Mouse (Mus musculus): ENCODE measurements at regions not wholly inside any gene's neighbourhood (a gene's known extent, or its start where the extent isn't known, plus 50 kb on each side); places are given as distances from the start of the nearest gene placed in this dataset.
A peak's percentile ranks its signal among the peaks of the same experiment; 100 is the strongest.

DNA sequence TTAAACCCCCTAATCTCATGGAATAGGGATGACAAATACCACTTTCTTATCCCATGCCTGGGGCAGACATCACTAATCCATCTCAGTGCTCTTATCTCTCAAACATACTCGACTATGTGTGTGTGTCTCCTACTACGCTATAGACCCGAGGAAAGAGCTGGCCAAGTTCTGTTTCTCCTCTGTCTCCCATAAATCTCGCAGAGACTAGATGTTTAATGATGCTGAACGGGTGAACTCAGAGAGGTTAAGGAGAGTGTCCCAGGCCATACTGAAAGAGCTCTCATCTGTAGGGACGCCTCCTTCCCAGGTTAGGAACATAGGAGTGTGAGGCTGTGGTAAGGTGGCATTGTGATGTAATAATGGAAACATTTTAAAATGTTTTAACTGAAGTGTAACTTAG lies 221.2 kb upstream of the Habp2 start:
- H3K36me3 ChIP-seq (replicated peaks; ENCODE audit: control insufficient read depth, insufficient read depth): no peaks in the 10 kb centered on the region
- no peak overlapping the region for H3K4me2 ChIP-seq (replicated peaks)
- 86% methylated on average over 6 of the region's 6 CpGs for WGBS
- no peak overlapping the region for H3K27ac ChIP-seq
- 0 out of 2 replicates have a peak, but pooled peaks cover 4% of the 10 kb centered on the region for H3K27me3 ChIP-seq (ENCODE audit: control insufficient read depth, insufficient read depth, low read length)
- no peaks in the 10 kb centered on the region for H3K9me3 ChIP-seq (ENCODE audit: control insufficient read depth, low read length)
- H3K4me3 ChIP-seq (replicated peaks; ENCODE audit: low read length): no peak overlapping the region
- H3K4me1 ChIP-seq (replicated peaks; ENCODE audit: control insufficient read depth, insufficient read depth, low read length): peaks cover 18% of the 10 kb centered on the region; the same call in 1 of the 2 replicates
- no peak for ATAC-seq (ENCODE audit: low FRiP score)
- H3K9ac ChIP-seq: no peak overlapping the region
- DNase-seq (ENCODE audit: low spot score): no peak

DNA sequence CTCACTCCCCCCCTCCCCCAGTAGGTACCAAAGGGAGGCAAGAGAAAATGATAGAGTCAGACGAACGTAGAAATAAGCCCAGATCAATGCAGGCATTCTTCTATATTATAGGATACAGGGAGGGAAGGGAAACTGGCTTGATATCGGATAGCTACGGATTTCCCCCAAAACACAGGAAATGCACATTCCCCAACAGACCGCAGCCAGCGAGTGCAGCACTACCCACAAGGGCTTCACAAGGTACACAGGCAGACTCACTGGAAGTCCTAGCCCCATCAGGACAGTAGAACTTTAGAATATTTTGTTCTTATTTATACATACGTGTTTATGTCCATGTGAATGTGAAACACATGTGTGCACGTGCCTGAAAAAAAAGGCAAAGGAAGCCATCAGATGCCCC lies 218.8 kb upstream of the Habp2 start:
- H3K9me3 ChIP-seq (ENCODE audit: control insufficient read depth, low read length): no peaks in the 10 kb centered on the region
- no peak overlapping the region for H3K4me3 ChIP-seq (replicated peaks; ENCODE audit: low read length)
- no peak overlapping the region for H3K27ac ChIP-seq
- 0 out of 2 replicates have a peak, but pooled peaks cover 2% of the 10 kb centered on the region for H3K27me3 ChIP-seq (ENCODE audit: control insufficient read depth, insufficient read depth, low read length)
- peaks cover 14% of the 10 kb centered on the region; the same call in 1 of the 2 replicates for H3K4me1 ChIP-seq (replicated peaks; ENCODE audit: control insufficient read depth, insufficient read depth, low read length)
- no peak overlapping the region for H3K9ac ChIP-seq
- ATAC-seq (ENCODE audit: low FRiP score): no peak
- H3K4me2 ChIP-seq (replicated peaks): no peak overlapping the region
- H3K36me3 ChIP-seq (replicated peaks; ENCODE audit: control insufficient read depth, insufficient read depth): no peaks in the 10 kb centered on the region
- 77% methylated on average over 8 of the region's 8 CpGs for whole genome bisulfite sequencing
- no peak for DNase-seq (ENCODE audit: low spot score)

DNA sequence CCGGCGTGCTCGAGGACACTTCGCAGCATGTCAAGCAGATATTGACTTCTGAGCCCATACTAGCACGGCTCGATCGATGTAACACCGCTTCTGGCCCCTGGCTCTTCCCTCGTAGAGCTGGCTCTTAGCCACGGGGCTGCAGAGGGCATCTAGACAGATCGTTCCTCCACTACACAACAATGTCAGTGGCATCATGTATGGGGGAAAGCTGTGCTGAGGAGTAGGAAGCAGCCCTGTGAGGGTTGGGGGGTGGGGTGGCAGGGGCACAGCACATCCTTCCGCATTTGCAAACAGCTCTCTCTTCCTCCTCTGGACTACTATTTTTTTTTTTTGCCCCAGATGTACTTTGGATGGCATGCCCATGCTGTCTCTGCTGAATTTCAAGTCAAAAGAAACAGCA lies 218.1 kb upstream of the Habp2 start:
- ATAC-seq (ENCODE audit: low FRiP score): no peak
- H3K4me2 ChIP-seq (replicated peaks): peak overlapping the region; percentile 12; the same call in 1 of the 2 replicates
- no peak overlapping the region for H3K4me3 ChIP-seq (replicated peaks; ENCODE audit: low read length)
- DNase-seq (ENCODE audit: low spot score): no peak
- H3K36me3 ChIP-seq (replicated peaks; ENCODE audit: control insufficient read depth, insufficient read depth): no peaks in the 10 kb centered on the region
- H3K27ac ChIP-seq: no peak overlapping the region
- no peaks in the 10 kb centered on the region for H3K9me3 ChIP-seq (ENCODE audit: control insufficient read depth, low read length)
- 42% methylated on average over 12 of the region's 12 CpGs for WGBS
- 0 out of 2 replicates have a peak overlapping the region, but pooled peaks have one; percentile 20 for H3K9ac ChIP-seq
- no peaks in the 10 kb centered on the region for H3K27me3 ChIP-seq (ENCODE audit: control insufficient read depth, insufficient read depth, low read length)
- peaks cover 9% of the 10 kb centered on the region; the same call in 1 of the 2 replicates for H3K4me1 ChIP-seq (replicated peaks; ENCODE audit: control insufficient read depth, insufficient read depth, low read length)

DNA sequence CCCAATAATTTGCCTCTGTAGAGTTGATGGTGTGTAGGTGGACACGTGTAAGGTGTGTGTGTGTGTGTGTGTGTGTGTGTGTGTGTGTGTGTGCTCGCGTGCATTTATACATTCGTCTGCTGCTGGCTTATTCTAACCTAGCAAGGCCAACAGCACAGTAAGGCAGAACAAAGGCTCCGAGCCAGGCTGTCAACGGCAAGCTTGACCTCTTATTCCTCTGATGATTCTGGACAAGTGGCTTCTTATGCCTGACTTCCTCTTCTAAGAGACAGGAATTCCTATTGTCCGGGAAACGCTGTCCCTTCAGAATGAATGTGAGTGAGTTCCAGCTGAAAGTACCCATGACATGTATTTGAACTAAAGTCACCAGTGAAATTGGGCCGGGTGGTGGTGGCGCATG lies 217.7 kb upstream of the Habp2 start:
- no peaks in the 10 kb centered on the region for H3K9me3 ChIP-seq (ENCODE audit: control insufficient read depth, low read length)
- 14% methylated on average over 10 of the region's 10 CpGs for WGBS
- ATAC-seq (ENCODE audit: low FRiP score): no peak; the same call in 1 of the 2 replicates
- no peak overlapping the region for H3K27ac ChIP-seq
- H3K36me3 ChIP-seq (replicated peaks; ENCODE audit: control insufficient read depth, insufficient read depth): no peaks in the 10 kb centered on the region
- peaks cover 9% of the 10 kb centered on the region; the same call in 1 of the 2 replicates for H3K4me1 ChIP-seq (replicated peaks; ENCODE audit: control insufficient read depth, insufficient read depth, low read length)
- no peaks in the 10 kb centered on the region for H3K27me3 ChIP-seq (ENCODE audit: control insufficient read depth, insufficient read depth, low read length)
- no peak overlapping the region for H3K4me2 ChIP-seq (replicated peaks)
- H3K4me3 ChIP-seq (replicated peaks; ENCODE audit: low read length): no peak overlapping the region
- H3K9ac ChIP-seq: no peak overlapping the region
- DNase-seq (ENCODE audit: low spot score): no peak

DNA sequence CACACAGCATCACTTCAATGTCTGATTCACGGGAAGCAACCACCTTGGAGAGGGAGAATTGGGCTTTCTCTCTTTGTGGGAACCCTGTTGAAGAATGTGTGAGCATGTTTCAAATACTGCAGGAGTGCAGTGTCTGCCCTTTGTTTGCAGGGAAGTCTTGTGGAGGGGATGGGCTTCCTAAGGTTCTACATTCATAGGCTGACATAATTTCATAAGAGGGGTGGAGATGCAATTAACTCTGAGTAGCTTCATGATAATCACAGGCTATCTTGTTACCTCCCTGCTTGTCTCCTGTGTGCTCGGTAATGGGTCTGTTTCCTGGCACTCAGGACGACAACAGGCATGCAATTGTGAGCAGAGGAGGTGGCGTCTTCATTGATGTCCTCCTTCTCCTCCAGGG lies 215.6 kb upstream of the Habp2 start:
- WGBS: 48% methylated on average over 4 of the region's 4 CpGs
- no peak overlapping the region for H3K9ac ChIP-seq
- no peak for ATAC-seq (ENCODE audit: low FRiP score)
- H3K36me3 ChIP-seq (replicated peaks; ENCODE audit: control insufficient read depth, insufficient read depth): no peaks in the 10 kb centered on the region
- no peaks in the 10 kb centered on the region for H3K9me3 ChIP-seq (ENCODE audit: control insufficient read depth, low read length)
- no peak overlapping the region for H3K4me3 ChIP-seq (replicated peaks; ENCODE audit: low read length)
- H3K4me1 ChIP-seq (replicated peaks; ENCODE audit: control insufficient read depth, insufficient read depth, low read length): peaks cover 9% of the 10 kb centered on the region; the same call in 1 of the 2 replicates
- DNase-seq (ENCODE audit: low spot score): no peak
- H3K4me2 ChIP-seq (replicated peaks): no peak overlapping the region
- H3K27ac ChIP-seq: no peak overlapping the region
- no peaks in the 10 kb centered on the region for H3K27me3 ChIP-seq (ENCODE audit: control insufficient read depth, insufficient read depth, low read length)

DNA sequence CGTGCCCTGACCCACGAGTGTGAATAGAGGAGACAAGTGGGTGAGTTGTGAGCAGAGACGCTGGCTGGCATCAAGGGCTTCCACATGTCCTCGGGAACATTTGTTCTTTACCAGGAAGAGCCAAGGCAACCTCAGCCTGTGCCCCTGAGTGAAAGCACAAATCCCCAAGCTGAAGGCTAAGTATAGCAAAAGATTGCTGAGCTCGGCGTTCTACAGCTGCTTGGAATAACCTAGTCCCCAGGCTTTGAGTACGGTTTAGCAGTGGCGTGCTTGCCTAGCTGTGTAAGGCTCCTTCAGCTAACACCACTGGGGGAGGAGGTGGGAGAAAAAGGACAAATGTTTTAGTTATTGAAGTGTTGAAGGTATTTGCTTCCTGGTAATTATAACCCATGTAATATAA lies 210.8 kb upstream of the Habp2 start:
- ATAC-seq (ENCODE audit: low FRiP score) (no peak), DNase-seq (ENCODE audit: low spot score) (no peak)
- Histone ChIP-seq H3K36me3 (replicated peaks; ENCODE audit: control insufficient read depth, insufficient read depth) (no peaks in the 10 kb centered on the region), H3K9ac (no peak overlapping the region), H3K9me3 (ENCODE audit: control insufficient read depth, low read length) (no peaks in the 10 kb centered on the region), H3K4me1 (replicated peaks; ENCODE audit: control insufficient read depth, insufficient read depth, low read length) (no peaks in the 10 kb centered on the region), H3K4me2 (replicated peaks) (no peak overlapping the region), H3K27ac (no peak overlapping the region), H3K4me3 (replicated peaks; ENCODE audit: low read length) (no peak overlapping the region), H3K27me3 (ENCODE audit: control insufficient read depth, insufficient read depth, low read length) (no peaks in the 10 kb centered on the region; the same call in 1 of the 2 replicates)
- 82% methylated on average over 8 of the region's 8 CpGs for WGBS

DNA sequence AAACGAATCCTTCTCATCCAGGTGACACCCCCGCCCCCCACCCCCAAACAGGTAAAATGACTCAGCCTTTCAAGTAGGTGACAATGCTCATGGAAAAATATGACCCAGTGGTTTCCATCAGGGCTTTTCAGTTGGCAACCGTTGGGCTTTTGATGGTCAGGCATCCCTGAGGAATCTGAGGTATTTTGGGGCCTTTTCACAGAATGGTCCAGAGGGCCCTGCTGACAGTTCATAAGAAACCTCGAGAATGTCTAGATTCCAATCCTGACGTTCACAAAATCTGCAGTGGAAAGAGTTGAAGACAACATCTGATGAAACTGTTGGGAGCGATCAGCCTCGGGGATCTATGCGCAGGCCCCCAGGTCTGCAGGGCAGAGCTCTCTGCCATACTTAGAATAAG lies 209.4 kb upstream of the Habp2 start:
- Histone ChIP-seq H3K9ac (no peak overlapping the region), H3K4me2 (replicated peaks) (no peak overlapping the region), H3K27ac (no peak overlapping the region), H3K4me1 (replicated peaks; ENCODE audit: control insufficient read depth, insufficient read depth, low read length) (no peaks in the 10 kb centered on the region), H3K9me3 (ENCODE audit: control insufficient read depth, low read length) (no peaks in the 10 kb centered on the region), H3K27me3 (ENCODE audit: control insufficient read depth, insufficient read depth, low read length) (no peaks in the 10 kb centered on the region; the same call in 1 of the 2 replicates), H3K36me3 (replicated peaks; ENCODE audit: control insufficient read depth, insufficient read depth) (no peaks in the 10 kb centered on the region), H3K4me3 (replicated peaks; ENCODE audit: low read length) (no peak overlapping the region)
- DNase-seq (ENCODE audit: low spot score) (no peak), ATAC-seq (ENCODE audit: low FRiP score) (no peak)
- 79% methylated on average over 8 of the region's 8 CpGs for WGBS

DNA sequence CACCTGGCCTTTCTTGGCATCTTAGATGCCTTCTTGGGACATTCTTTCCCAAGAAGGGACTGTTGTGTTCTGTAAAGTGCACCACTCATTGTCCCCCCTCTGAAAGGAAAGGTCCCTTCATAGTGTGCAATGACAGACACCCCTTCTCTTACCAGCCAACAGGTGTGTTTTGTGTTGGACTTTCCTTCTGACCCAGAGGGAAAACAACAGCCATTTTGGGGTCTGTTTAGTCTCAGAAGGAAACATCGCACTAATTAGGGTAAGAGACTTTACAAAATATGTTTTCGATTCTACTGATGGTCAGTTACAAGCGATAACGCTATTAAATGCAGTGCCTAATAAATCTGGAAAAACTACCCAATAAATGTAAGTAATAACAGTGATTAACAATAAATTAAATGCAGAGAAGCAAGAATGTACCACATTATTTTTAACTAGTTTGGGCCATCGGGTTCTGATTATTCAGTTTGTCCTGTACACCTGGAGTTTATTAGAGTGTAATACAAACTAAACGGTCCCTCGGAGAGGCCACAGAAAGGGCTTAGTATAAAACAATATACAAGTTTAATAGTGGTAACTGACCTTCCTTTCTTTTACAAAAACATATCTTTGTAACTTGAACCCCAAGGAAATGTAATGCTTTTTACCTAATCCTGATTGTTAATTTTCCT lies 200.4 kb upstream of the Habp2 start:
- no peak overlapping the region for H3K27ac ChIP-seq
- WGBS: 90% methylated on average over 7 of the region's 7 CpGs
- DNase-seq (ENCODE audit: low spot score): no peak
- H3K27me3 ChIP-seq (ENCODE audit: control insufficient read depth, insufficient read depth, low read length): no peaks in the 10 kb centered on the region
- no peak overlapping the region for H3K4me3 ChIP-seq (replicated peaks; ENCODE audit: low read length)
- H3K4me1 ChIP-seq (replicated peaks; ENCODE audit: control insufficient read depth, insufficient read depth, low read length): no peaks in the 10 kb centered on the region
- ATAC-seq (ENCODE audit: low FRiP score): no peak
- no peak overlapping the region for H3K4me2 ChIP-seq (replicated peaks)
- H3K9ac ChIP-seq: no peak overlapping the region
- no peaks in the 10 kb centered on the region for H3K36me3 ChIP-seq (replicated peaks; ENCODE audit: control insufficient read depth, insufficient read depth)
- peaks cover 12% of the 10 kb centered on the region for H3K9me3 ChIP-seq (ENCODE audit: control insufficient read depth, low read length)

DNA sequence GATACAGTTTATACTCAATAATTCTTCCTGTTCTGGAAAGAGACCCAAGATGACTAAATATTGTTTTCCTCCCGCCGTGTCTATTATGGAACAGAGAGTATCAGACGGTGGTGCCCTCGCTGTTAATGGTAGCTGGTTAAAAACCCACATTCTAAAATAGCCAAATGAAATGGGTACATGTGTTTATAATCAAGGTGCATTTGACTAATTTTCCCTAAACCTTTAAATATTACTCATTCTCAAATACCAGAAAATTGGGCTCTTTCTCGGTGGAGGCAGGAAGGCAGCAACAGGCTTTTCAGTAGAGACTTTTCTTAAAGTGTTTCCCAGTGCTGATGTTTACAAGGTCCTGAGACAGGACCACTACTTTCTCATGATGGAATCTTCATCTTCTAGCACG lies 199.8 kb upstream of the Habp2 start:
- ATAC-seq (ENCODE audit: low FRiP score): no peak
- no peaks in the 10 kb centered on the region for H3K36me3 ChIP-seq (replicated peaks; ENCODE audit: control insufficient read depth, insufficient read depth)
- H3K4me1 ChIP-seq (replicated peaks; ENCODE audit: control insufficient read depth, insufficient read depth, low read length): no peaks in the 10 kb centered on the region
- no peak overlapping the region for H3K4me3 ChIP-seq (replicated peaks; ENCODE audit: low read length)
- H3K4me2 ChIP-seq (replicated peaks): no peak overlapping the region
- no peak overlapping the region for H3K27ac ChIP-seq
- DNase-seq (ENCODE audit: low spot score): no peak
- H3K9ac ChIP-seq: no peak overlapping the region
- H3K9me3 ChIP-seq (ENCODE audit: control insufficient read depth, low read length): peaks cover 12% of the 10 kb centered on the region
- WGBS: 91% methylated on average over 6 of the region's 6 CpGs
- no peaks in the 10 kb centered on the region for H3K27me3 ChIP-seq (ENCODE audit: control insufficient read depth, insufficient read depth, low read length)
